Mouse (Mus musculus) heart, adult 2 months (tissue): ENCODE measurements around the gene Cfi. TPM values are rescaled to one million over a fixed set of nuclear protein-coding genes. Genes with fewer than 3 reads are reported as not detected.
A peak's percentile ranks its signal among the peaks of the same experiment; 100 is the strongest.

Experiments used
- DNase-seq, 2 experiments: peaks; one replicate each; pipeline ENCODE4 v3.0.0; 2021
- H3K27ac ChIP-seq: fragments of 200-600 bp; 2 replicates; pipeline ENCODE4 v1.8.1; 2022
- H3K27me3 ChIP-seq: fragments of 200-500 bp; 2 replicates; pipeline ENCODE4 v1.6.1; 2012; ENCODE audit warnings: mild to moderate bottlenecking, low read length, inconsistent platforms, mixed read lengths; ENCODE audit not compliant: control insufficient read depth, insufficient read depth
- H3K36me3 ChIP-seq: fragments of 200-500 bp; 2 replicates; pipeline ENCODE4 v1.6.1; 2012; ENCODE audit warnings: low read length, inconsistent platforms; ENCODE audit not compliant: control insufficient read depth, insufficient read depth
- H3K4me1 ChIP-seq: fragments of 200-500 bp; 2 replicates; pipeline ENCODE4 v1.6.1; 2011; ENCODE audit warnings: low read length; ENCODE audit not compliant: control insufficient read depth, insufficient read depth
- H3K4me3 ChIP-seq: fragments of 200-600 bp; 2 replicates; pipeline ENCODE4 v1.8.1; 2022
- H3K79me2 ChIP-seq: fragments of 200-500 bp; replicated peaks from 2 replicates; pipeline ENCODE4 v1.6.1; 2012; ENCODE audit warnings: mild to moderate bottlenecking, inconsistent platforms, low read length, moderate library complexity, mixed read lengths; ENCODE audit not compliant: control insufficient read depth, insufficient read depth
- H3K9ac ChIP-seq: fragments of 200-500 bp; 2 replicates; pipeline ENCODE4 v1.6.1; 2012; ENCODE audit warnings: low read depth, mild to moderate bottlenecking, control low read depth, inconsistent platforms, low read length, mixed read lengths
- CTCF ChIP-seq: fragments of 200-600 bp; IDR thresholded peaks from 2 replicates; pipeline ENCODE4 v1.8.1; 2022; ENCODE audit warnings: antibody characterized with exemption, mild to moderate bottlenecking, moderate library complexity
- EP300 ChIP-seq: fragments of 200-500 bp; IDR thresholded peaks from 2 replicates; pipeline ENCODE4 v1.6.1; 2011; ENCODE audit warnings: low read depth, low read length, control low read depth; ENCODE audit not compliant: insufficient read depth
- POLR2A ChIP-seq: fragments of 200-500 bp; IDR thresholded peaks from 2 replicates; pipeline ENCODE4 v1.6.1; 2011; ENCODE audit warnings: mild to moderate bottlenecking, low read depth, low read length, control low read depth; ENCODE audit not compliant: insufficient read depth
- WGBS: fragments of 180-500 bp; shearing (Covaris S2); methylation state at CpG from one replicate; pipeline ENCODE4 v1.1.7; 2018; 5-methylcytosine and 5-hydroxymethylcytosine counted together
- intact Hi-C: fragments of 180-260 bp; cut with DNase I; formaldehyde crosslinking; loops from one replicate; pipeline ENCODE4 v1.15.1; 2025
- polyA plus RNA-seq: library from polyadenylated mRNA; depleted of rRNA; stranded (reverse); fragments of >200 nt; gene quantifications from 2 replicates; pipeline ENCODE4 v1.2.3, GENCODE M21; 2012
- total RNA-seq, 2 experiments: library from RNA; stranded (reverse); gene quantifications; 2 replicates each; pipeline ENCODE4 v1.2.3; 2021

Cfi gene
- total and polyA plus RNA-seq, 3 experiments: 0.27 to 0.55 (median 0.31) TPM

GRCm38 (mm10) chr3:129898886-129899285 lies 63.2 kb downstream of the Cfi start:
- Histone ChIP-seq H3K79me2 (no peaks in the 10 kb centered on the region), H3K4me1 (peaks cover 2% of the 10 kb centered on the region), H3K36me3 (no peaks in the 10 kb centered on the region), H3K4me3 (no peak overlapping the region), H3K27me3 (no peaks in the 10 kb centered on the region), H3K27ac (no peak overlapping the region), H3K9ac (no peak overlapping the region)
- WGBS: 65% methylated on average over 4 of the region's 4 CpGs
- intact Hi-C loops: no loop called here
- TF ChIP-seq CTCF: no peak
- TF ChIP-seq EP300: no peak
- no peak for TF ChIP-seq POLR2A
- no peak for DNase-seq

- Histone ChIP-seq H3K4me3 (peak within 1 kb of the TSS; percentile 90), H3K27me3 (no peaks in the 10 kb centered on the region), H3K79me2 (no peaks in the 10 kb centered on the region), H3K27ac (peak within 1 kb of the TSS; percentile 76), H3K4me1 (peaks cover 2% of the 10 kb centered on the region), H3K9ac (peak within 1 kb of the TSS; percentile 80), H3K36me3 (no peaks in the 10 kb centered on the region)
- peak; percentile 87 to 89 for DNase-seq
- WGBS: 0% methylated on average over 34 of the region's 34 CpGs
- intact Hi-C loops: loop anchor here (5.0 to 10.0 kb wide), 2 partner anchors 161 to 793 kb away; partner anchors contain the start of gene Sec24b
- TF ChIP-seq CTCF (no peak), EP300 (no peak), POLR2A (peak; percentile 59; the same call in 1 of the 2 replicates)
Observed at GRCm38 (mm10) chr3:129901271-129901809, 65.7 kb downstream of the Cfi start, which contains the start of gene Casp6. Casp6 (plus strand) TSS chr3:129901425.

- H3K79me2 ChIP-seq: no peaks in the 10 kb centered on the region
- intact Hi-C loops: loop anchor here (5.0 to 10.0 kb wide), 2 partner anchors 159 to 791 kb away; partner anchors contain the start of gene Sec24b
- DNase-seq: no peak
- H3K9ac ChIP-seq: no peak overlapping the region
- no peaks in the 10 kb centered on the region for H3K27me3 ChIP-seq
- no peak for TF ChIP-seq CTCF
- no peak for TF ChIP-seq EP300
- TF ChIP-seq POLR2A: no peak
- WGBS: 98% methylated on average over 3 of the region's 3 CpGs
- H3K27ac ChIP-seq: no peak overlapping the region
- H3K4me3 ChIP-seq: no peak overlapping the region
- peaks cover 2% of the 10 kb centered on the region for H3K4me1 ChIP-seq
- no peaks in the 10 kb centered on the region for H3K36me3 ChIP-seq
Observed at GRCm38 (mm10) chr3:129903369-129903768, 67.7 kb downstream of the Cfi start.

GRCm38 (mm10) chr3:129903866-129904265 lies 68.2 kb downstream of the Cfi start:
- WGBS: 86% methylated on average over 8 of the region's 8 CpGs
- Histone ChIP-seq H3K36me3 (no peaks in the 10 kb centered on the region), H3K27ac (no peak overlapping the region), H3K4me3 (no peak overlapping the region), H3K27me3 (no peaks in the 10 kb centered on the region), H3K79me2 (no peaks in the 10 kb centered on the region), H3K9ac (no peak overlapping the region), H3K4me1 (peaks cover 2% of the 10 kb centered on the region)
- TF ChIP-seq CTCF: no peak
- no peak for TF ChIP-seq POLR2A
- no peak for TF ChIP-seq EP300
- no peak for DNase-seq
- intact Hi-C loops: loop anchor here (5.0 to 10.0 kb wide), 2 partner anchors 158 to 791 kb away; partner anchors contain the start of gene Sec24b

GRCm38 (mm10) chr3:129904381-129905132 lies 68.9 kb downstream of the Cfi start:
- intact Hi-C loops: loop anchor here (5.0 to 10.0 kb wide), 2 partner anchors 158 to 790 kb away; partner anchors contain the start of gene Sec24b
- WGBS: 81% methylated on average over 7 of the region's 7 CpGs

More at GRCm38 (mm10) chr3:129904381-129905132, 68.9 kb downstream of the Cfi start:
- TF ChIP-seq EP300 (no peak), CTCF (no peak), POLR2A (no peak)
- Histone ChIP-seq H3K27me3 (no peaks in the 10 kb centered on the region), H3K27ac (no peak overlapping the region), H3K4me1 (peaks cover 2% of the 10 kb centered on the region), H3K36me3 (no peaks in the 10 kb centered on the region), H3K79me2 (no peaks in the 10 kb centered on the region), H3K9ac (no peak overlapping the region), H3K4me3 (no peak overlapping the region)
- no peak for DNase-seq
